Mouse (Mus musculus) E14TG2a.4 (cell line): ENCODE data around the gene Nprl2.
A peak's percentile ranks its signal among the peaks of the same experiment; 100 is the strongest.

Experiments used
- H3K27me3 ChIP-seq: 2 replicates; pipeline ENCODE4 v1.6.1; 2014; ENCODE audit warnings: low read length, control low read depth; ENCODE audit not compliant: insufficient read depth
- H3K36me3 ChIP-seq: 2 replicates; pipeline ENCODE4 v1.6.1; 2014; ENCODE audit warnings: low read length, control low read depth; ENCODE audit not compliant: insufficient read depth
- H3K4me1 ChIP-seq: replicated peaks from 2 replicates; pipeline ENCODE4 v1.6.1; 2014; ENCODE audit warnings: low read depth, low read length, control low read depth
- H3K4me3 ChIP-seq: replicated peaks from 2 replicates; pipeline ENCODE4 v1.5.1; 2014; ENCODE audit warnings: mild to moderate bottlenecking, low read length
- H3K9me3 ChIP-seq: 2 replicates; pipeline ENCODE4 v1.6.1; 2014; ENCODE audit warnings: low read length, control low read depth
- CTCF ChIP-seq: conservative IDR thresholded peaks from 2 replicates; pipeline ENCODE4 v1.5.1; 2014; ENCODE audit warnings: low read length
- NANOG ChIP-seq: IDR thresholded peaks from 2 replicates; pipeline ENCODE4 v1.6.1; 2014; ENCODE audit warnings: borderline replicate concordance, low read length, mixed read lengths
- POU5F1 ChIP-seq: IDR thresholded peaks from 2 replicates; pipeline ENCODE4 v1.6.1; 2014; ENCODE audit warnings: low read length, borderline replicate concordance

Gene Nprl2

DNA sequence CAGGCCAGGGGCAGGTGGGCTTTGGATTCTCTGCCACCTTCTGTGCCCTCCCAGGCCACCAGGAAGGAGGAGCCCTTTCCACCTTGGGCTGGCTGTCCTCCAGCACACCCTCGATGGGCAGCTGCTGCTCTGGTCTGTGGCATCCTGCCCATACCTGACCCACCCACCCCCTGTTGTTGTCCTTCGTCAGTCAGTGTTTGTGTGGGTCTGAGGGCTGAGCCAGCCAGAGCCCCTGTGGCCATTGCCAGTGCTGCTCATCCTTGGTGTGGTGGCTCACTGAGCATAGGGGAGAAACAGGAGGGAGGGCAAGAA is 19.7 kb upstream of the Nprl2 start:
- no peak for TF ChIP-seq POU5F1
- no peak for TF ChIP-seq NANOG
- TF ChIP-seq CTCF: no peak
- no peaks in the 10 kb centered on the region for H3K9me3 ChIP-seq
- peaks cover 84% of the 10 kb centered on the region for H3K4me1 ChIP-seq
- peak overlapping the region; percentile 71 for H3K4me3 ChIP-seq
- H3K27me3 ChIP-seq: peaks cover 37% of the 10 kb centered on the region
- no peaks in the 10 kb centered on the region for H3K36me3 ChIP-seq

GRCm38 (mm10) chr9:107526198-107527026 is 15.6 kb upstream of the Nprl2 start:
- no peaks in the 10 kb centered on the region; the same call in 1 of the 2 replicates for H3K36me3 ChIP-seq
- H3K27me3 ChIP-seq: peaks cover 35% of the 10 kb centered on the region
- peak overlapping the region; percentile 81 for H3K4me3 ChIP-seq
- H3K9me3 ChIP-seq: no peaks in the 10 kb centered on the region
- TF ChIP-seq CTCF: no peak
- TF ChIP-seq NANOG: no peak
- no peak for TF ChIP-seq POU5F1
- peaks cover 58% of the 10 kb centered on the region for H3K4me1 ChIP-seq

DNA sequence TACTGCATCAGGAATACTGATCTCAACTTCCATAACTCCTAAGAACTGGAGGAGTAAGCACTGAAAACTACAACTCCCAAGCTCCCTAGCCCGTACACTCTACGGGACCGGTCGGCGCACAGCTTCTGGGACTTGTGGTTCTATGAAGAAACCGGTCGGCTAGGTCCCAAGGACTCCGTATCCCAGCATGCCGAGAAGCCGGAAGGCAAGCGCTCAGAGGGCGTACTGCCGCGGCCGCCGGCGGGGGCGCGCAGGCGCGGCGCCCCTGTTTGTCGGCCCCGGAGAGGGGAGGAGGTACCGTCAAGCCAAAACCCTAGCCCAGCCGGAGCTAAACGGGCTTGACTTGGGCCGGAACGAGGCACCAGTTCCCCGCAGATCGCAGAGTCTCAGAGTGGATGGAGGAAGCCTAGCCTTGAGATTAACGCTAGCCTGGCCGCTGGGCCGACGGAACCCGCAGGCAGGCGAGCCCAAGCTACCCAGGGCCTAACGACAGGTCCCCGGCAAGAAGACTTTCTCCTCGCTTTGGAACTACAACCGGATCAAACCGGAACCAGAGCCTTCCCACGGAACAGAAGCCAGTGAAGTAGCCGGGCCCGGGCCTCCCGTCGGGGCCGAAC is 8.1 kb upstream of the Nprl2 start, which contains the start of gene Tmem115:
Gene Tmem115 (plus strand): TSS at position 155 of the 617 bp plus-strand sequence.
- no peak for TF ChIP-seq NANOG
- no peaks in the 10 kb centered on the region for H3K27me3 ChIP-seq

GRCm38 (mm10) chr9:107534408-107535202 is 7.4 kb upstream of the Nprl2 start:
- Histone ChIP-seq H3K27me3 (no peaks in the 10 kb centered on the region), H3K9me3 (no peaks in the 10 kb centered on the region), H3K4me3 (peak overlapping the region; percentile 93), H3K4me1 (peaks cover 49% of the 10 kb centered on the region), H3K36me3 (peaks cover 47% of the 10 kb centered on the region)
- TF ChIP-seq POU5F1 (no peak), CTCF (no peak)

More for the DNA sequence above, 8.1 kb upstream of the Nprl2 start, which contains the start of gene Tmem115:
- Histone ChIP-seq H3K4me3 (peak within 1 kb of the TSS; percentile 93), H3K4me1 (peaks cover 49% of the 10 kb centered on the region), H3K9me3 (no peaks in the 10 kb centered on the region), H3K36me3 (peaks cover 40% of the 10 kb centered on the region)

DNA sequence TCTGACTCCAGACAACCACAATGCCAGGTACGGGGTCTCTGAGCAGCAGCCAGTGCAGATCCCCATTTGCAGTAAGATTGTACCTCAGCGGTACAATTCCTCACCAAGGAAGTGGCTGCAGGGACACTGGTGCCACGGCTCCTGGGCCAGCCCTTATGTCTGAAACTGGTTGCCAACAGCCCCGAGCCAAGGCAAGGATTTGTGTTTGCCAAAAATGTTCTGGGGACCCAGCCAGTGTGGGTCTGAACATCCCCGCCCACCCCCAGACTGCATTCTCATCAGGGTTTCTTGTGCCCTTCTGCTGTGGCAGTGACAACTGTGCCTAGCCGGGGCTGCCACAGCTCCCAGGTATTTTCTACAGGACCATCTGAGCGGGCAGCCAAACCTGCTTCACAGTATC is 3.8 kb upstream of the Nprl2 start:
- no peaks in the 10 kb centered on the region for H3K9me3 ChIP-seq
- peaks cover 74% of the 10 kb centered on the region for H3K4me1 ChIP-seq
- no peak overlapping the region for H3K4me3 ChIP-seq
- H3K36me3 ChIP-seq: peaks cover 57% of the 10 kb centered on the region
- H3K27me3 ChIP-seq: no peaks in the 10 kb centered on the region
- TF ChIP-seq NANOG (no peak), CTCF (no peak), POU5F1 (no peak)

GRCm38 (mm10) chr9:107538711-107539110 is 3.3 kb upstream of the Nprl2 start:
- H3K4me3 ChIP-seq: no peak overlapping the region
- TF ChIP-seq CTCF: no peak
- TF ChIP-seq POU5F1: no peak
- TF ChIP-seq NANOG: no peak
- H3K36me3 ChIP-seq: peaks cover 59% of the 10 kb centered on the region
- no peaks in the 10 kb centered on the region for H3K27me3 ChIP-seq
- peaks cover 74% of the 10 kb centered on the region for H3K4me1 ChIP-seq
- H3K9me3 ChIP-seq: no peaks in the 10 kb centered on the region

DNA sequence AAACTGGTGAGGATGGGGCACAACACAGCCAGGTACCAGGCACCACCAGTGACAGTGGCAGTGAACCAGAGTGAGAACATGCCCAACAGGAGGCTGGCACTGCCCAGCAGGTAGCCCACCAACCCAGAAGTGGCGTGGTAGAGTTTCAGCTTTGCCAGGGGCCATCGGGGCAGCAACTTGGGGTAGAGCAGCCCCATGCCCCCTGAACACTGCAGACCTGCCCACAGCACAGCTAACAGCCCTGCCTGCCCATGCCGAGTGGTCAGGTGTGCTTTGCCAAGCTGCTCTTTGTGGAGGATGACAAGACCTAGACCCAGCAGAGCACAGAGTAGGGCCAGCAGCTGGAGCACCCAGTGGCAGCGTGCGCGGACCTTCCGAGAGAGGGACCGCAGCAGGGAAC is 2.1 kb upstream of the Nprl2 start:
- Histone ChIP-seq H3K4me3 (no peak overlapping the region), H3K4me1 (peaks cover 78% of the 10 kb centered on the region), H3K27me3 (no peaks in the 10 kb centered on the region), H3K36me3 (peaks cover 70% of the 10 kb centered on the region), H3K9me3 (no peaks in the 10 kb centered on the region)
- TF ChIP-seq CTCF: no peak
- no peak for TF ChIP-seq POU5F1
- no peak for TF ChIP-seq NANOG

DNA sequence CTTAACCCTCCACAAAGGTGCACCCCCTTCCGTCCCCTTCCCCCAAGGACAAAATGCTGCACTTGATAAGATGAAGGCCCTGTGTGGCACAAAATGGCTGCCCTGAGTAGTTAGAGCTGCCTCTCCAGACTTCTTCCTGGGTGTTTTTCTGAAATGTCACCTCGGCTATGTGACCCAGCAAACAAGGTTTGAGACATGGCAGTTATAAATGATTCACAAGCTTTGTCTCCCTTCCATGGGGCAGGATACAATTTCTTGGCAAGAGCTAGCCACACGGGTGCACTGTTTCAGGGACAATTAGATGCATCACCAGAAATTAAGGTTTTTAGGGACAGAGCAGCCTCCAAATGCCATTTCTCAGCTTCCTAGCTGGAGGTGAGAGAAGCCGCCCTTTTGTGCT is 1.6 kb upstream of the Nprl2 start:
- TF ChIP-seq CTCF (no peak), NANOG (no peak), POU5F1 (no peak)
- H3K36me3 ChIP-seq: peaks cover 70% of the 10 kb centered on the region
- peaks cover 78% of the 10 kb centered on the region for H3K4me1 ChIP-seq
- H3K4me3 ChIP-seq: no peak overlapping the region
- no peaks in the 10 kb centered on the region for H3K9me3 ChIP-seq
- no peaks in the 10 kb centered on the region for H3K27me3 ChIP-seq
